Mouse (Mus musculus): ENCODE data around the gene Ppp3r1. TPM values are rescaled to one million over a fixed set of nuclear protein-coding genes. Genes with fewer than 3 reads are reported as not detected.

Ppp3r1 gene
- 99.9 TPM for polyA plus RNA-seq (2017; shearing (Covaris generic))

GRCm38 (mm10) chr11:17158858-17159737 is at the start of gene Ppp3r1:
Gene Ppp3r1 (plus strand): TSS chr11:17159263.

GRCm38 (mm10) chr11:17181807-17182206 is 22.7 kb downstream of the Ppp3r1 start, which contains the start of gene Wdr92:
Gene Wdr92 (plus strand): TSS chr11:17182107.

GRCm38 (mm10) chr11:17211258-17212140 is 52.4 kb downstream of the Ppp3r1 start, which contains the start of gene Pno1:
Gene Pno1 (minus strand): TSS chr11:17211568.

Other genes with a start within 250 kb of the Ppp3r1 start
- gene Fbxo48, start 207.9 kb upstream of the Ppp3r1 start, polyA plus RNA-seq (2017; shearing (Covaris generic)) = 0.62 TPM
- gene Cnrip1, start 107.7 kb upstream of the Ppp3r1 start, polyA plus RNA-seq (2017; shearing (Covaris generic)) = 5.8 TPM
- gene Plek, start 106.9 kb upstream of the Ppp3r1 start, polyA plus RNA-seq (2017; shearing (Covaris generic)) = 2.1 TPM
- 30.8 TPM for gene Wdr92, start 22.8 kb downstream of the Ppp3r1 start, polyA plus RNA-seq (2017; shearing (Covaris generic))
- gene Pno1, start 52.3 kb downstream of the Ppp3r1 start, polyA plus RNA-seq (2017; shearing (Covaris generic)) = 44.5 TPM
- 61.7 TPM for gene C1d, start 98.3 kb downstream of the Ppp3r1 start, polyA plus RNA-seq (2017; shearing (Covaris generic))